Mouse (Mus musculus): ENCODE data around the gene Znhit6.

Gene Znhit6

DNA sequence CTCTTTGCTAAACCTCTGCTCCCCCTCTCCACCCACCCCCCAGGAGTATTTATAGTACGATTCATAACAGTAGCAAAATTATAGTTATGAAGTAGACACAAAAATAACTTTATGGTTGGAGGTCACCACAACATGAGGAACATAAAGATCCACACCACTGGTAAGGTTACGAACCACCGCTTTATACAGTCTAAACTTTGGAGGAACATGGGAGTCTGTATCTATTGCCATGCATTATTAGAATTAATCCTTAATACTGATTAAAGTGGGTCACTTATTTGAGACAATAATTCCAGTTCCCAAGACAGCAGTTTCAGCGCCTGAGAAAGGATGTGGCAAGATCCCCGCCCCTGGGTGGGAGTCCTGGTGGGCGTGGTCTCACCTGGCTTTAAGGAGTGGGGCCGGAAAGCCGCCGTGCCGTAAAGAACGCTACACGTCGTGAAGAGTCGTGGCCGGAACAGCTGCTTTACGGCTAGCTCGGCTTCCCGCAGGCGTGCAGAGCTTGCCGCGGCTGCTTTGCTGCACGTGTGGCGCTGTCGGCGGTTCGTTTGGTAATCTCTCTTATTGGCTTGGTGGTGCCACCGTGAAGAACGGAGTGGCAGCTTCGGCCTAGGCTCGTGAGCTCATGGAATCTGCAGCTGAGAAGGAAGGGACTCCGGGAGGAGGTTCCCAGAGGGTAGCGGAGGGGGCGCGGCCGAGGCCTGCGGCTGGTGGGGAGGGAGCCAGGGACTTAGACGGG, at the start of gene Znhit6:
Gene Znhit6 (plus strand): TSS at position 463 of the 739 bp plus-strand sequence.
- peak; percentile 75 for DNase-seq (ENCODE audit: low read depth)

DNA sequence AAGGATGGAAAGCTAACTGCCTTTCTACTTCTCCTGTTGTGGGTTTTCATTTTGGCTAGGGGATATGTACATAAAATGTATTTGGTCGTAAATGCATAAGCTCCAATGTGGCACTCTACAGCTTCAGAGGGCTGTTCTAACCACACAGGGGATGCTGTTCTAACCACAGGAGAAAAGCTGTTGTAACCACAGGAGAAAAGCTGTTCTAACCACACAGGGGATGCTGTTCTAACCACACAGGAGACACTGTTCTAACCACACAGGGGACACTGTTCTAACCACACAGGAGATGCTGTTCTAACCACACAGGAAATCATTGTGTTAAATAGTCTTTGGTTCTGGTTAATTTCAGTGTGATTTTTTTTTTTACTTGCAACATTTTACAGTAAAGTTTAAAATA, 38.1 kb upstream of the Znhit6 start:
- DNase-seq (ENCODE audit: low read depth): no peak

DNA sequence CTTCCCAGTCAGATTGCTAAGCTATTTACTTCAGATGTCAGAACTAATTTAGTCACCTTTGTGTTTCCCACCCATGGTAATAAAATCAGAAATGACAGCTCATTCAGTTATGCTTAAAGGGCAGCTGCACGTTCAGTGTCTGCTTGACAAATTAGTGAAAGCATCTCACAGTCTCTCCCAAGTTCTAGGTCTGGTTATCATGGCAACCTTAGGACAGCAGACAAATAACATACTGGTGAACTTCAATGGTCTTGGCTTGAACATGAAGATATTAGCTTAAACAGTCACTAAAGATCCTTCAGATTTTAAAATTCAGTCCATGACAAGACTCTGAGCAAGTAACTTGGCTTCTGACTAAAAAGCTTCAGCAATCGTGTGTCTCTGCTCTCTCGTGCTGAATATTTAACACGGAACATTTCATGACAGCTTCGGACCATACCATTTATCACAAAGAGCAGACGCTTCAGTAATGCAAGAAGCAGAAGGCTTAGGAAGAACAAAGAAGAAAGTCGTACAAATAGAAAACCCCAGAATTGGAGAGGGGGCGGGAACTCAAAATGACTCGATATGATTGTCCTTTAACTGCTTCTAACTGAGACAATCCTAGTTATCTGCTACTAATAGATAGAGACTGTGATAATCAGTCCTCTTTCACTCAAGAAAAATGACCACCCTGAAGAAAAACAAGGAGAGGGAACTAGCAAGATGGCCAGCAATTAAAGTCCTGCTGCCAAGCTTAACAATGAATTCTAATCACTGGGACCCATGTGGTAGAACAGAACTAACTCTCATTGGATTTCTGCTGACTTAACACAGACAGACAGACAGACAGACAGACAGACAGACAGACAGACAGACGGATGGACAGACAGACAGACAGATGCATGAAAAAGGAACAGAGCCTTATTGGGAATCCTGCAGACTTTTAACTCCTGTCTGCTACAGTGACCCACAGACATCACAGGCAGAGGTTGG, 27.3 kb upstream of the Znhit6 start:
- no peak for DNase-seq (ENCODE audit: low read depth)

- DNase-seq (ENCODE audit: low read depth): no peak
Measured at GRCm38 (mm10) chr3:145550216-145550615, 25.8 kb upstream of the Znhit6 start.

GRCm38 (mm10) chr3:145554388-145554787, 21.6 kb upstream of the Znhit6 start:
- no peak for DNase-seq (ENCODE audit: low read depth)

- DNase-seq (ENCODE audit: low read depth): no peak
Measured at GRCm38 (mm10) chr3:145556206-145556605, 19.8 kb upstream of the Znhit6 start.

- DNase-seq (ENCODE audit: low read depth): no peak
Measured at GRCm38 (mm10) chr3:145559675-145560074, 16.3 kb upstream of the Znhit6 start.

- DNase-seq (ENCODE audit: low read depth): no peak
Measured at GRCm38 (mm10) chr3:145560117-145560516, 15.9 kb upstream of the Znhit6 start.

- no peak for DNase-seq (ENCODE audit: low read depth)
Measured at GRCm38 (mm10) chr3:145574468-145574867, 1.5 kb upstream of the Znhit6 start.

DNA sequence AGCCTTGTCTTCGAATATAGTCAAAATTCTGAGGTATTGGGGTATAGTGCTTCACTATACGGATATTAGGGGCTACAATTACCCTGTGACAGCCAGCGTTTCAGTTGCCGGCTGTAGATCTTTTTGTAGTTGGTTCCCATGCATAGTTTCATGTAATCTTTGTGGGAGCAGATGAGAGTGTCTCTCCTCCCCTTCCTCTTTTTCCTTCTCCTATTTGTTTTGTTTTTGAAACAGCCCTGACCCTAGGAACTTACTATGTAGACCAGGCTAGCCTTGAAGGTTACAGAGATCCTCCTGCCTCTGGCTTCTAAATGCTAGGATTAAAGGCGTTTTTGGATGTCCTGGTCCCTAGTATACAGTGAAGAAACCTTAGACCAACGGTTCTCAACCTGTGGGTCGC, 665 bp upstream of the Znhit6 start:
- DNase-seq (ENCODE audit: low read depth): no peak

GRCm38 (mm10) chr3:145576482-145576822, 447 bp downstream of the Znhit6 start:
- DNase-seq (ENCODE audit: low read depth): no peak

- no peak for DNase-seq (ENCODE audit: low read depth)
Measured at GRCm38 (mm10) chr3:145576876-145577275, 871 bp downstream of the Znhit6 start.

- DNase-seq (ENCODE audit: low read depth): no peak
Measured at GRCm38 (mm10) chr3:145583043-145583442, 7.0 kb downstream of the Znhit6 start.

DNA sequence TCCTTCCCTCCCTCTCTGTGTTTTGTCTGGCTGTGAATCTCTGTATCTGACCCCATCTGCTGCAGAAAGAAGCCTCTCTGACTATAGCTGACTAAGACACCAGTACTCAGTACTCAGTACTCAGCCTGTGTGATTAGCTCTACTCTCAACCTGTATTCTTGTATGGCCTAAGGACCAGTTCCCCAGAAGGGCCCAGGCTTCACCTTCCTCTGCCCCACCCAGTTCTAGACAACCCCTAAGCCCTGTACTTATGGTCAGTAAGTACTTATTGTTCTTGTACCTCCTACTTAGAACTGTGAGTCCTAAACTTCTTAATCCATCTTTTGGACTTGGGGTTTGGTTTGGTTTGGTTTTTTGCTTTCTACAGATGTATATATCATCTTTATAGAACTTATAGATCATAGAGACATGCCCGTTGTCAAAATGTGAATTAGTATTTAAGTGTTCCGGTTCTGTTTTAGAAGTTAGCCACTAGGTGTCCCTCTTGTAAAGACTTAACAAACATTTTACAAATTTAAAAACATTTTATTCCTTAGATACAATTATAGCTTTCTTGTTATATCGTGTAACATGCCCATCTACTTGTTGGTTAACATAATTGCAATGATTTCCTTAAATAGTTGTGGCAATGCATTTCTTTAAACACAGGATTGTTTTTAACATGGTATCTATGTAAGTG, 7.7 kb downstream of the Znhit6 start:
- no peak for DNase-seq (ENCODE audit: low read depth)

DNA sequence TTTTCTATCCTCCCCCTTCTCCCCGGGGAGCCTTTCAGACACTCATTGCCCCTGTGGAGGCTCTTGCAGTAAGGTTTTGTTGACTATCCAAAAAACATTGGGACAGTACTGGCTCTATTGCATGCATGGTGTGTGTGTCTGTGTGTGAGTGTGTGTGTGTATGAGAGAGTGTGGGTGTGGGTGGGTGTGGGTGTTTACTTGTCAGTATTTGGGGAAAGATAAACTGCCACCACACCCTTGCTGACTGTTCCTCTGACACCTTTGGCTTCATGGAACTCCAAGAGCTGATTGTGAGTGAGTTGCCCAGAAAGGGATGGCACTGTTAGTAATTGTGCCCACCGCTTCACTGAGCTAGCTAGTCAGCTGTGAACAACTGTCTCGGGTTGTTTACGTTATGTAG, 14.6 kb downstream of the Znhit6 start:
- DNase-seq (ENCODE audit: low read depth): no peak

DNA sequence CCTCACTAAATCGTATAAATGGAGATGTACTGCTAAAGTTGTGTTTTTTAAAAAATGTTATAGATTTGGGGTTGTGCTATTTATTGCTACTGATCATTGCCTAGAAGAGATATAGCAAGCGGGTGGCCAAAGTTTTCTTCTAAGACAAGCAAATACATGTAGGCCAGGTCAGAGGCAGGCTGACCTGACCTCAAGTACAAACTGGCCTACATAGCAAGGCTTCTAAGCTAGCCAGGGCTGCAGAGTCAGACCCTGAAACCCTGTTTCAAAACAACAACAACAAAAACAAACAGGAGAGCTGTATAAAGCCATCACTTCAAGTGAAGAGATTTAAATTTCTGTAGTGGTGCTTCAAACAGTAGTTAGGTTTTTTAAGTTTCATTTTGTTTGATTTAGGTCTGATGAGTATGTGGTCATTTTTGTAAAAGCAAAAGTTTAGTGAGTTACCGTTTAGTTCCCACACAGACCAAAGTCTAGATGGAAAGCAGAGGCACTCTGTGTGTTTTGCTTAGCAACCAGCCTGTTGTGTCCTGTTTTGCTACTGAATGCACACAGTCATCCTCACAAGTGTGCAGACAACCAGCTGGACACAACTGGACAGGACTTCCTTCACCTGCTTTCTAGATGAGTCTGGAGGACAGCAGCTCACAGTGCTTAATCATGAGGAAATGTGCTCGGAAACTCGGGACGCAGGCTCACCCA, 16.0 kb downstream of the Znhit6 start:
- DNase-seq (ENCODE audit: low read depth): no peak

DNA sequence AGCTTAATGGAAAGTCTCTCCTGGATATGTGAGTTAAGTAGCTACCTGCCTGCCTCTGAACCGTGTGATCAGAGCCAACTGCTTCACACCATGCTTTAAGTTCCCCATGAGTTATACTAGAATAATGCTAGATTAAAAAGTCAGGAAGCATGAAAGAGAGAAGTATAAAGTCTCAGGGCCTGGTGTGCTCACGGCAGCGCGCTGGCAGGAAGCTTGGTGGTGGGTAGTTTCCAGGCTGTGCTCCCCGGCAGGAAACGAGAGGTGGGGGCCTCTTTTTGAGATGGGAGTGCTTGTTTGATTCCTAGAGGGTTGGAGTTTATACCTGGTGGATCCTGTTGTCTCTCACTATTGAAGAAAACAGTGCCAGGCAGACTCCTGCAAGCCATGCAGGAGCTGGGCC, 19.3 kb downstream of the Znhit6 start:
- no peak for DNase-seq (ENCODE audit: low read depth)

DNA sequence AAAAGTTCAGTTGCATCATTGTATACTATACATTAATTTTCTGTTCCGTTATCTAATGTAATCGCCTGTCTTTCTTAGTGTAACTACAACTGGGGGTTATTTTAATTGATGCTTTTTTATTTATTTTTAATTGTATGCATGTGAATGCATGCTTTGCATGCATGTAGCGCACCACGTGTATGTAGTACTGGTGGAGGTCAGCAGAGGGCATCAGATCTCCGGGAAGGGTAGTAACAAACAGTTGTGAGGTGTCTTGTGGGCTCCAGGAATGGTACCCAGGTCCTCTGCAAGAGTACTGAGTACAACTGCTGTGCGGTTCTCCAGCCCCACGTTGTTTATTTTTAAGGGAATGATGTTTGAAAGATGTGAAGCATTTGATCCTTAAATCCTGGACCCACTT, 23.1 kb downstream of the Znhit6 start:
- no peak for DNase-seq (ENCODE audit: low read depth)

DNA sequence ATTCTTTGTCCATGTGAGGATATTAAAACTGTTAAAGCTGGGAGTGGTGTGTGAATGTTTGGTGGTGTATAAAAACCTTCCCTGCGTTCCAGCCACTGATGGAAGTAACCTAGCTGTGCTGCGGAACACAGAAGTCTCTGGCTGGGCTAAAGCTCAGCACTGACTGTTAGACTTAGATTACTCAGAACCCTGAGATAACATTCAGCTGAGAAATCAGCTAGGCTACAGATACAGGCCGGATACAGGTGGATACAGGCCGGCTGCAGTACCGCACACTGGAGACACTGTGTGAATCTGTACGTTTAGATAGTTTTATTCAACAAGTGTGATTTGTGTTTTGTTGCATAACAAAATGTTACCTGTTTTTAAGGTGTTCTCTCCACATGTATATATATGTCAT, 24.8 kb downstream of the Znhit6 start:
- DNase-seq (ENCODE audit: low read depth): no peak

DNA sequence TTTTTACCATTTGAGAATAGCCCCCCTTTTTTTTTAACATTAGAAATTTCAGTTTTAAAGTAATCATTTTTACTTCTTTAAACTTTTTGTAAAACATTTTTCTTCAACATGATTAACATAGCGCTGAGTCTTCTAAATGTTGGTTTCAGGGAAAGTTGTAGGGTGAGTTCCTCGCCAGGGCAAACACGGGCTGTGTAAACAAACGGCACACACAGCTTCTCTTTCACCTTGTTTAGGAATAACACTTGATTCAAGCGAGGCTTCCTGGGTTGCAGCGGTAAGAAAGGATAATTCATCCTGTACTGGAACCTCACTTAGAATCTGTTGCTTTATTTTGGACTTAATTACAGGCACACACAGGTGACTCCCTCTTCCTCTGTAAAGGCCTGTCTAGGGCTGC, 25.3 kb downstream of the Znhit6 start:
- DNase-seq (ENCODE audit: low read depth): no peak

- DNase-seq (ENCODE audit: low read depth): no peak
Measured at GRCm38 (mm10) chr3:145602410-145603206, 26.6 kb downstream of the Znhit6 start.

All from c-Kit-positive CD71-negative TER-119-negative erythroid progenitor cells, embryonic 14.5 days (primary cell).